Mouse (Mus musculus) hindbrain, embryonic 10.5 days (tissue): ENCODE results near the gene Olfr734. TPM values are rescaled to one million over a fixed set of nuclear protein-coding genes. Genes with fewer than 3 reads are reported as not detected.

ENCODE experiments used
- DNase-seq: peaks from one replicate; pipeline ENCODE4 v3.0.0-alpha.2; 2017; ENCODE audit warnings: low spot score
- H3K27ac ChIP-seq: fragments of 300-500 bp; sonication (generic); 2 replicates; pipeline ENCODE4 v1.5.1; 2016; ENCODE audit warnings: mild to moderate bottlenecking, moderate library complexity
- H3K27me3 ChIP-seq: fragments of 300-500 bp; sonication (generic); 2 replicates; pipeline ENCODE4 v1.6.1; 2016; ENCODE audit warnings: mild to moderate bottlenecking; ENCODE audit not compliant: poor library complexity, insufficient read depth, severe bottlenecking
- H3K36me3 ChIP-seq: fragments of 300-500 bp; sonication (generic); 2 replicates; pipeline ENCODE4 v1.6.1; 2016; ENCODE audit warnings: mild to moderate bottlenecking, moderate library complexity
- H3K4me1 ChIP-seq: fragments of 300-500 bp; sonication (generic); replicated peaks from 2 replicates; pipeline ENCODE4 v1.6.1; 2016; ENCODE audit warnings: mild to moderate bottlenecking
- H3K4me3 ChIP-seq: fragments of 300-500 bp; sonication (generic); 2 replicates; pipeline ENCODE4 v1.5.1; 2016; ENCODE audit warnings: mild to moderate bottlenecking, moderate library complexity
- H3K9me3 ChIP-seq: fragments of 300-500 bp; sonication (generic); 2 replicates; pipeline ENCODE4 v1.6.1; 2016; ENCODE audit warnings: mild to moderate bottlenecking, moderate library complexity
- WGBS: fragments of 180-500 bp; shearing (Covaris S2); methylation state at CpG from one replicate; pipeline ENCODE4 v1.1.7; 2016; 5-methylcytosine and 5-hydroxymethylcytosine counted together
- polyA plus RNA-seq: library from polyadenylated mRNA; unstranded; fragments of >200 nt; fragmentation: Nextera tagmentation; extraction: Ambion mirVana; gene quantifications from 2 replicates; pipeline ENCODE4 v1.2.1, GENCODE M21; 2016

The Olfr734 gene
- not detected in 2 replicates for polyA plus RNA-seq

DNA sequence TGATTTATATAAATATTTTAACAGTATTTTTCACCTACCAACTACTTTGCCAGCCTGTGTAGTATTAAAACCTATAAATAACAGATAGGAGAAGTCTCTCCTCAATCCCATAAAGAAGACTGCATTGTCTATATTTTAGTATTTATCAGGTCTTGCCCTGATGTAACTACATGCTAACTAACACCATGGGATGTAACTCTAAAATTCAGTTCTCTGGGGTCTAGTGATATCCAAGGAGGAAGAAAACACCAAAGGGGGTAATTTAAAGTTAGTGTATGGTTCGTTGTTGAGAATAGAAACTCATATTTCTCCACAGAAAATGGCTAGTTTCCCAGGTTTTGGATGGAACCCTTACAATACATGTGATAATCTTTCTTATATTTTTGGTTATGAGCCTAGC, at the start of gene Olfr734:
TSS of gene Olfr734 (minus strand) at position 101 of the 400 bp plus-strand sequence.
- 70% methylated on average over 1 of the region's 1 CpGs for WGBS
- no peaks in the 10 kb centered on the region for H3K9me3 ChIP-seq
- no peak within 1 kb of the TSS for H3K27ac ChIP-seq
- no peak for DNase-seq
- H3K4me3 ChIP-seq: no peak within 1 kb of the TSS
- H3K4me1 ChIP-seq: no peaks in the 10 kb centered on the region
- H3K27me3 ChIP-seq: no peaks in the 10 kb centered on the region
- no peaks in the 10 kb centered on the region for H3K36me3 ChIP-seq

DNA sequence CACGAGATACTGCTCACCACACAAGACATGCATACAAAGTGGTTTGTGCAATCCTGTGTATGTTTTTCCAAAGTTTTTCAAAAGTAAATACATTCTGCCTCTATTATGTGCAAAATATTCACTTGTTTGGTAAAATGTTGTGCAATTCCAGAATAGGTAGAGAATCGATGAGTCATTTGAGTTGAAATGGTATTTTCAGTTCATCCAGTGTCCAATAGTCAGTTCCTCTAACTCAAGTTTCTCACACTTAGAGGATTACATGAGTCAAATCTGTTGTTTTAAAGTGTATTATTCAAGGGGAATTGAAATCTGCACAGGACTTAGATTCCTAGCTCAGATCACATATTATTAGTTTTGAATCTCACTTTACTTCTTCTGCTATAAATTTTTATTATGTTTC, 37.0 kb upstream of the Olfr734 start:
- 81% methylated on average over 2 of the region's 2 CpGs for WGBS
- no peaks in the 10 kb centered on the region for H3K4me1 ChIP-seq
- no peak overlapping the region for H3K4me3 ChIP-seq
- H3K9me3 ChIP-seq: no peaks in the 10 kb centered on the region; the same call in 1 of the 2 replicates
- DNase-seq: no peak
- no peaks in the 10 kb centered on the region for H3K36me3 ChIP-seq
- no peaks in the 10 kb centered on the region for H3K27me3 ChIP-seq
- H3K27ac ChIP-seq: no peak overlapping the region

DNA sequence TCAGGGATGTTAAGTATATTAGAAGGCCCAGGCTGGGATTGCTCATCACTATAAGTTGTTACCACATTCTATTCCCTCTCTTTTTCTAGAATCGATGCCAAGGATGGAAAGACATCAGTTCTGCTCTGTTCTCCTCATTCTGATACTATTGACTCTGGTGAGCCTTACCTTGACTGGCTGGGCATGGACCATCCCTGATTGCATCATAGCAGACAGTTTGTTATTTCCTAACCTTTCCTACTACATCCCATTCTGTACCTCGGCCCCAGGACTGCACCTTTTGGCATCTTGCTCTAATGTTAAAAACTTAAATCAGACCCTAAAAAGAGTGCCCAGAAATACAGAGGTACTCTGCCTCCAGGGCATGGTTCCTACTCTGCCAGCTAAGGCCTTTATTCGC, 33.9 kb upstream of the Olfr734 start:
- 81% methylated on average over 3 of the region's 3 CpGs for WGBS
- Histone ChIP-seq H3K4me3 (no peak overlapping the region), H3K36me3 (no peaks in the 10 kb centered on the region), H3K4me1 (no peaks in the 10 kb centered on the region), H3K9me3 (no peaks in the 10 kb centered on the region; the same call in 1 of the 2 replicates), H3K27me3 (no peaks in the 10 kb centered on the region), H3K27ac (no peak overlapping the region)
- DNase-seq: no peak

DNA sequence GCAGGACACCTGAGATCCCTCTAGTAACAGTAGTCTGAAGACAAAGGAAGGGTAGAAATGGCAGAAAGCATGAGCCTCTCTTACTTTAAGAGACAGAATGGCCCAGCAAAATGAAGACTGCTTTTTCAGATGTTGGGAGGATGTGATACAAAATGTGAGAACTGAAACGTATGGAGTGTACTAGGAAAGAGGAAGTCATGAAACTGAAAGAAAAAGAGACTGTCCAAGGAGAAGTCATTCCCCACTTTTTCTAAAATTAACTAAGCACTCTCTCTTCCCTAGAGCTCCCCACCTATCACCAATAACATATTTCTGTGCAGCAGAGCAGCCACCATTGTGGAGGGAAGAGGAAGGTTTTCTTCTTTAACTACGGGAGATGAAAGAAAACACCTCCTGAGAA, 31.0 kb upstream of the Olfr734 start, which contains the start of gene Tlr11:
TSS of gene Tlr11 (plus strand) at position 322 of the 400 bp plus-strand sequence.
- DNase-seq: no peak
- Histone ChIP-seq H3K4me1 (no peaks in the 10 kb centered on the region), H3K36me3 (no peaks in the 10 kb centered on the region), H3K9me3 (no peaks in the 10 kb centered on the region), H3K27me3 (no peaks in the 10 kb centered on the region), H3K4me3 (no peak within 1 kb of the TSS), H3K27ac (no peak within 1 kb of the TSS)
- 89% methylated on average over 2 of the region's 2 CpGs for WGBS

DNA sequence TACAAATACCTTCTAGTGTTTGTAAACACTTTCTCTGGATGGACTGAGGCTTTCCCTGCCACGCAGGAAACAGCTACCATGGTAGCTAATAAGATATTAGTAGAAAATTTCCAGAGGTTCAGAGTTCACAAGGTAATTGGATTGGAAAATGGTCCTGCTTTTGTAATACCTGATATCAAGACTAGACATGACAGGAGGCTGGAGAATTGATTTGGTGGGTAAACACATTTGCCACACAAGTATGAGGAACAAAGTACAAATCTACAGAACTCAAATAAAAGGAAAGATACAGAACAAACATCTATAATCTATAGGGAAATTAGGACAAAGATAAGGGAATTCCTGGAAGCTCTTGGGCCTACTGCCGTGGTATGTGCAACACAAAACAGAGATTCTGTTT, 30.2 kb upstream of the Olfr734 start:
- Histone ChIP-seq H3K36me3 (no peaks in the 10 kb centered on the region), H3K4me1 (no peaks in the 10 kb centered on the region), H3K27me3 (no peaks in the 10 kb centered on the region), H3K27ac (no peak overlapping the region), H3K4me3 (no peak overlapping the region), H3K9me3 (no peaks in the 10 kb centered on the region)
- no peak for DNase-seq
- WGBS: 85% methylated on average over 2 of the region's 2 CpGs

DNA sequence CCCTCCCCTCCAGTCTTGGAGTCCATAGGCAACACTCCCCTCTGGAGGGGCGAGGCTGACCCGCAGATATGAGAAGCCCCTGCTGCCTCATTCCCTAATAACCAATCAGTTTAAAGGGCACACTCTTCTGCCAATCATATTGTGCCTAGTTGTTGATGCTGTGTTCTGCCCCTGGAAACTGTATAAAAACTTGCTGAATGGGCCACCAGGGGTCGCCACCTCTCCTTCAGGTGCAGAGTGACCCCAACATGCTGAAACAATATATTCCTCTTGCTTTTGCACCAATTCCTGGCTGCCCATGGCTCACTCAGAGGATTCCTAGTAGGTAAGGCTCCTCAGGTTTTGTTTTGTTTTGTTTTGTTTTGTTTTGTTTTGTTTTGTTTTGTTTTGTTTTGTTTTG, 25.9 kb upstream of the Olfr734 start:
- H3K27ac ChIP-seq: no peak overlapping the region
- H3K27me3 ChIP-seq: no peaks in the 10 kb centered on the region
- H3K9me3 ChIP-seq: no peaks in the 10 kb centered on the region
- no peaks in the 10 kb centered on the region for H3K36me3 ChIP-seq
- 43% methylated on average over 3 of the region's 3 CpGs for WGBS
- peak; percentile 19 for DNase-seq
- no peak overlapping the region for H3K4me3 ChIP-seq
- no peaks in the 10 kb centered on the region for H3K4me1 ChIP-seq

DNA sequence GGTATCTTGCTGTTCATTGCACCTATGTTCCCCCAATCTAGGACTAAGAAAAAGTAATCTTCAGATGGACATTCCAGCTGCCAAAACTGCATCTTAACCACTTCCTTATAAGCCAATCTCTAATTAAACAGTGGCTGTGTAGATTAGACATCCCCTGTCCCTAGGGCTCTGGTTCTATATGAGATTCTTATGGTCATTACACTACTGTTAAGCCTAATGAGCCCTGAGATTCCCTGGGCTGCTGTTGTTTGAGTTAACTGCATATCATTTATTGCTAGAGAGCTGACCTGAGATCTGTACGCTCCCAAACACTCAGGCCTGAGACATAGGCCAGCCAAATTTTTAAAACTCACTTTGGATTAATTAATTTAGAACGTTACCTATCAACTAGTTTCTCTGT, 22.2 kb upstream of the Olfr734 start, which contains the start of gene Olfr735:
TSS of gene Olfr735 (minus strand) at position 77 of the 400 bp plus-strand sequence.
- no peak for DNase-seq
- H3K27ac ChIP-seq: no peak within 1 kb of the TSS
- no peak within 1 kb of the TSS for H3K4me3 ChIP-seq
- no peaks in the 10 kb centered on the region for H3K4me1 ChIP-seq
- H3K27me3 ChIP-seq: no peaks in the 10 kb centered on the region
- H3K36me3 ChIP-seq: no peaks in the 10 kb centered on the region
- H3K9me3 ChIP-seq: no peaks in the 10 kb centered on the region
- 90% methylated on average over 2 of the region's 2 CpGs for WGBS

DNA sequence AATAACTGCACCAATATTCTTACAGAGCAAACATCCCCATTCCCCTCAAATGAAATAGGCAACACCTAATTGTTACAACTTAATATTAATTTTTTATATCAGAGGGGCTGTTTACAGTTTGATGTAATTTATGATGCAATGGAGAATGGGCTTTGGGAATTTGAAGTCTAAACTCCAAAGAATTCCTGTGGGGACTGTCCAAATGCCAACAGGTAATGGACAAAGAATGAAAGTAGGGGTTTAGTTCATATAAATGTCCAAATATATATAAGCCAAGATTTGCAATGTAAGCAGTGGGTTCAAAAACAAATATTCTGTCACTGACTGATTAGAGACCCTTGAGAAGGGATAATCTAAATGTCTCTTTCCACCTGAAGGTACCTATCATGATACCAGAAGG, 25.1 kb downstream of the Olfr734 start, which contains the start of gene Olfr733:
TSS of gene Olfr733 (minus strand) at position 101 of the 400 bp plus-strand sequence.
- Histone ChIP-seq H3K4me3 (no peak within 1 kb of the TSS), H3K4me1 (no peaks in the 10 kb centered on the region), H3K27me3 (no peaks in the 10 kb centered on the region), H3K36me3 (no peaks in the 10 kb centered on the region), H3K27ac (no peak within 1 kb of the TSS), H3K9me3 (no peaks in the 10 kb centered on the region)
- no peak for DNase-seq

DNA sequence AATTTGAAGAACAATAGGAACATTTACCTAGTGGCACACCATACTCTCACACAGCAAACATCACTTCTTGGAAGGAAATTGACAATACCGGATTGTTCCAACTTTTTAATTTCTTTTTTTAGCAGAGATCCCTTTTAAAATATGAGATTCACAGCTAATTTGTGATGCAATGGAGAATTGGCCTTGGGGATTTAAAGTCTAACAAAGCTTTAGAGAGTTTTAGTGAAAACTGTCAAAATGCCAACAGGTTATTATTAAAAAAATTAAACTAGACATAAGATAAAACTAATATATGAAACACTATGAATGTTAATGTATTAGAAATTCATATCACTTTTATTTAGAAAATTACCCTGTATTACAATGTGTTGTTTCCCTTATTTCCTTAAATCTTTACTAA, 42.5 kb downstream of the Olfr734 start, which contains the start of gene Olfr732:
TSS of gene Olfr732 (minus strand) at position 101 of the 400 bp plus-strand sequence.
- H3K4me3 ChIP-seq: no peak within 1 kb of the TSS
- H3K9me3 ChIP-seq: no peaks in the 10 kb centered on the region
- H3K4me1 ChIP-seq: no peaks in the 10 kb centered on the region
- H3K36me3 ChIP-seq: no peaks in the 10 kb centered on the region
- H3K27ac ChIP-seq: no peak within 1 kb of the TSS
- 94% methylated on average over 1 of the region's 1 CpGs for WGBS
- H3K27me3 ChIP-seq: no peaks in the 10 kb centered on the region
- DNase-seq: no peak

Other genes starting within 250 kb of the Olfr734 start
- not detected in 2 replicates for gene Olfr726, start 235.8 kb downstream of the Olfr734 start, polyA plus RNA-seq
- gene Olfr727, start 203.6 kb downstream of the Olfr734 start, polyA plus RNA-seq: not detected in 2 replicates
- not detected in 2 replicates for gene Olfr728, start 184.1 kb downstream of the Olfr734 start, polyA plus RNA-seq
- 0.04 TPM in 1 of 2 replicates, not detected in the other for gene Olfr729, start 173.9 kb downstream of the Olfr734 start, polyA plus RNA-seq
- gene Olfr730, start 138.6 kb downstream of the Olfr734 start, polyA plus RNA-seq: not detected in 2 replicates
- not detected in 2 replicates for gene Olfr731, start 84.9 kb downstream of the Olfr734 start, polyA plus RNA-seq
- not detected in 2 replicates for gene Olfr732, start 42.6 kb downstream of the Olfr734 start, polyA plus RNA-seq
- gene Olfr733, start 25.2 kb downstream of the Olfr734 start, polyA plus RNA-seq: not detected in 2 replicates
- not detected in 2 replicates for gene Olfr735, start 22.1 kb upstream of the Olfr734 start, polyA plus RNA-seq
- gene Tlr11, start 31.2 kb upstream of the Olfr734 start, polyA plus RNA-seq: not detected in 2 replicates
- gene Olfr736, start 54.4 kb upstream of the Olfr734 start, polyA plus RNA-seq: not detected in 2 replicates
- not detected in 2 replicates for gene Olfr738, start 80.8 kb upstream of the Olfr734 start, polyA plus RNA-seq
- not detected in 2 replicates for gene Olfr739, start 91.9 kb upstream of the Olfr734 start, polyA plus RNA-seq
- gene Olfr740, start 118.8 kb upstream of the Olfr734 start, polyA plus RNA-seq: not detected in 2 replicates
- not detected in 2 replicates for gene Olfr741, start 146.0 kb upstream of the Olfr734 start, polyA plus RNA-seq
- not detected in 2 replicates for gene Olfr742, start 176.8 kb upstream of the Olfr734 start, polyA plus RNA-seq
- gene Olfr743, start 195.1 kb upstream of the Olfr734 start, polyA plus RNA-seq: not detected in 2 replicates